Mouse (Mus musculus) liver, embryonic 16.5 days (tissue): ENCODE results near the gene Grb2. TPM values are rescaled to one million over a fixed set of nuclear protein-coding genes. Genes with fewer than 3 reads are reported as not detected.

Experiments
- ATAC-seq: fragments of 200-750 bp; cut with Nextera tagmentation; 2 replicates; pipeline ENCODE4 v1.8.0; 2017; ENCODE audit warnings: low read depth, mild to moderate bottlenecking, moderate number of reproducible peaks, moderate library complexity
- H3K27ac ChIP-seq: fragments of 300-500 bp; sonication (generic); 2 replicates; pipeline ENCODE4 v1.5.1; 2014; ENCODE audit warnings: mild to moderate bottlenecking, low read length
- H3K27me3 ChIP-seq: fragments of 300-500 bp; sonication (generic); 2 replicates; pipeline ENCODE4 v1.6.1; 2014; ENCODE audit warnings: low read depth, low read length, mixed read lengths; ENCODE audit not compliant: control insufficient read depth, insufficient read depth
- H3K36me3 ChIP-seq: fragments of 300-500 bp; sonication (generic); 2 replicates; pipeline ENCODE4 v1.6.1; 2014; ENCODE audit warnings: mild to moderate bottlenecking; ENCODE audit not compliant: control insufficient read depth, insufficient read depth
- H3K4me1 ChIP-seq: fragments of 300-500 bp; sonication (generic); 2 replicates; pipeline ENCODE4 v1.6.1; 2014; ENCODE audit warnings: low read depth, low read length, mixed read lengths; ENCODE audit not compliant: control insufficient read depth
- H3K4me2 ChIP-seq: fragments of 300-500 bp; sonication (generic); 2 replicates; pipeline ENCODE4 v1.6.1; 2014; ENCODE audit warnings: low read depth, low read length, mixed read lengths
- H3K4me3 ChIP-seq: fragments of 300-500 bp; sonication (generic); 2 replicates; pipeline ENCODE4 v1.5.1; 2014; ENCODE audit warnings: low read depth, mild to moderate bottlenecking, low read length
- H3K9ac ChIP-seq: fragments of 300-500 bp; sonication (generic); 2 replicates; pipeline ENCODE4 v1.6.1; 2014; ENCODE audit warnings: low read depth, low read length
- H3K9me3 ChIP-seq: fragments of 300-500 bp; sonication (generic); replicated peaks from 2 replicates; pipeline ENCODE4 v1.6.1; 2016; ENCODE audit warnings: low read length; ENCODE audit not compliant: control insufficient read depth
- WGBS: fragments of 180-500 bp; shearing (Covaris S2); extraction: QIAGEN DNeasy Blood & Tissue Kit; methylation state at CpG from one replicate; pipeline ENCODE4 v1.1.7; 2014; ENCODE audit not compliant: insufficient replicate concordance; 5-methylcytosine and 5-hydroxymethylcytosine counted together
- polyA plus RNA-seq: library from polyadenylated mRNA; unstranded; fragments of >200 nt; fragmentation: Nextera tagmentation; extraction: Ambion mirVana; gene quantifications from 2 replicates; pipeline ENCODE4 v1.2.1, GENCODE M21; 2015

Gene Grb2
- polyA plus RNA-seq, 1 experiment from 2014 or later, result 53.1 TPM

GRCm38 (mm10) chr11:115625877-115626276 lies 82.5 kb downstream of the Grb2 start:
- Histone ChIP-seq H3K9ac (no peak overlapping the region), H3K36me3 (peaks cover 3% of the 10 kb centered on the region; the same call in 1 of the 2 replicates), H3K4me1 (peaks cover 10% of the 10 kb centered on the region), H3K27ac (no peak overlapping the region), H3K4me3 (no peak overlapping the region), H3K9me3 (no peaks in the 10 kb centered on the region), H3K4me2 (no peak overlapping the region), H3K27me3 (no peaks in the 10 kb centered on the region)
- 75% methylated on average over 9 of the region's 9 CpGs for WGBS
- ATAC-seq, result no peak

- no peak overlapping the region for H3K4me2 ChIP-seq
- no peak for ATAC-seq
- H3K36me3 ChIP-seq, result peaks cover 3% of the 10 kb centered on the region; the same call in 1 of the 2 replicates
- H3K9ac ChIP-seq, result no peak overlapping the region
- no peak overlapping the region for H3K4me3 ChIP-seq
- H3K9me3 ChIP-seq, result no peaks in the 10 kb centered on the region
- H3K27me3 ChIP-seq, result no peaks in the 10 kb centered on the region
- H3K27ac ChIP-seq, result no peak overlapping the region
- H3K4me1 ChIP-seq, result peaks cover 10% of the 10 kb centered on the region
- 69% methylated on average over 9 of the region's 9 CpGs for WGBS
Observed at GRCm38 (mm10) chr11:115623487-115624070, 84.8 kb downstream of the Grb2 start.

- Histone ChIP-seq H3K4me3 (no peak overlapping the region), H3K4me2 (no peak overlapping the region), H3K27me3 (no peaks in the 10 kb centered on the region), H3K27ac (no peak overlapping the region), H3K4me1 (no peaks in the 10 kb centered on the region), H3K36me3 (peaks cover 3% of the 10 kb centered on the region; the same call in 1 of the 2 replicates), H3K9me3 (no peaks in the 10 kb centered on the region), H3K9ac (no peak overlapping the region)
- no peak for ATAC-seq
- WGBS, result 82% methylated on average over 7 of the region's 7 CpGs
Observed at GRCm38 (mm10) chr11:115619949-115620348, 88.4 kb downstream of the Grb2 start.

- Histone ChIP-seq H3K27me3 (no peaks in the 10 kb centered on the region), H3K36me3 (peaks cover 3% of the 10 kb centered on the region; the same call in 1 of the 2 replicates), H3K4me1 (peaks cover 2% of the 10 kb centered on the region)
Observed at GRCm38 (mm10) chr11:115618732-115619516, 89.5 kb downstream of the Grb2 start.

GRCm38 (mm10) chr11:115618001-115618400 lies 90.4 kb downstream of the Grb2 start:
- Histone ChIP-seq H3K36me3 (peaks cover 2% of the 10 kb centered on the region; the same call in 1 of the 2 replicates), H3K4me2 (no peak overlapping the region), H3K9ac (no peak overlapping the region), H3K27ac (no peak overlapping the region), H3K4me3 (no peak overlapping the region), H3K4me1 (peaks cover 11% of the 10 kb centered on the region), H3K27me3 (no peaks in the 10 kb centered on the region), H3K9me3 (no peaks in the 10 kb centered on the region)
- no peak for ATAC-seq
- WGBS, result 65% methylated on average over 1 of the region's 2 CpGs

More at GRCm38 (mm10) chr11:115618732-115619516, 89.5 kb downstream of the Grb2 start:
- Histone ChIP-seq H3K4me2 (no peak overlapping the region), H3K27ac (no peak overlapping the region), H3K4me3 (no peak overlapping the region), H3K9ac (no peak overlapping the region), H3K9me3 (no peaks in the 10 kb centered on the region)
- WGBS, result 76% methylated on average over 16 of the region's 16 CpGs
- no peak for ATAC-seq

GRCm38 (mm10) chr11:115616893-115617292 lies 91.5 kb downstream of the Grb2 start:
- H3K36me3 ChIP-seq, result no peaks in the 10 kb centered on the region
- no peaks in the 10 kb centered on the region for H3K27me3 ChIP-seq
- no peaks in the 10 kb centered on the region for H3K9me3 ChIP-seq
- WGBS, result 76% methylated on average over 6 of the region's 6 CpGs
- H3K4me3 ChIP-seq, result no peak overlapping the region
- peaks cover 15% of the 10 kb centered on the region for H3K4me1 ChIP-seq
- no peak overlapping the region for H3K9ac ChIP-seq
- no peak overlapping the region for H3K27ac ChIP-seq
- no peak for ATAC-seq
- H3K4me2 ChIP-seq, result no peak overlapping the region

GRCm38 (mm10) chr11:115616371-115616770 lies 92.0 kb downstream of the Grb2 start:
- no peak for ATAC-seq
- no peaks in the 10 kb centered on the region for H3K9me3 ChIP-seq
- H3K4me2 ChIP-seq, result no peak overlapping the region
- H3K27ac ChIP-seq, result no peak overlapping the region
- no peaks in the 10 kb centered on the region for H3K27me3 ChIP-seq
- no peak overlapping the region for H3K4me3 ChIP-seq
- no peaks in the 10 kb centered on the region for H3K36me3 ChIP-seq
- H3K9ac ChIP-seq, result no peak overlapping the region
- 80% methylated on average over 7 of the region's 7 CpGs for WGBS
- H3K4me1 ChIP-seq, result peaks cover 20% of the 10 kb centered on the region

- H3K27ac ChIP-seq, result no peak overlapping the region
- peaks cover 21% of the 10 kb centered on the region for H3K4me1 ChIP-seq
- no peaks in the 10 kb centered on the region for H3K9me3 ChIP-seq
- no peak overlapping the region for H3K9ac ChIP-seq
- WGBS, result 89% methylated on average over 6 of the region's 6 CpGs
- no peaks in the 10 kb centered on the region for H3K27me3 ChIP-seq
- ATAC-seq, result no peak
- no peak overlapping the region for H3K4me2 ChIP-seq
- H3K4me3 ChIP-seq, result no peak overlapping the region
- H3K36me3 ChIP-seq, result no peaks in the 10 kb centered on the region
Observed at GRCm38 (mm10) chr11:115615875-115616274, 92.5 kb downstream of the Grb2 start.
